In the genomic region with DNA sequence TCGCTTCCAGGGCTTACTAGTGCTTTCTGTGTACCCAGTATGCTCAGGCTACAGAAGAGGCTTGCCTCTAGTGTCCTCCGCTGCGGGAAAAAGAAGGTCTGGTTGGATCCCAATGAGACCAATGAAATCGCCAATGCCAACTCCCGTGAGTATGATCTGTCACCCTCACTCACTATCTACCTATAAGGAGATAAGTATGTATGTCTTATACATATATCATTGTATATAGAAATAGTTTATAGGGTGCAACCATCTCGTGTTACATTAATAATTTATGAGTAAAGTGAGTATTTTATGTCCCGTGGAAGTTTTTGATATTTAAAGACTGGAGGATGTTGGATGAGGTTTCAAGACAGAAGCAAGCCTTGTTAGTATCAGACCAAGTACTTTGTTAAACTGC, we compare ENCODE assay signal across 8 mouse cellular contexts. TPM values are rescaled to one million over a fixed set of nuclear protein-coding genes. Genes with fewer than 3 reads are reported as not detected.
DNase-seq lines count a peak whose midpoint lies in the region; ATAC-seq and TF ChIP-seq lines count a peak whose summit lies in the region.
"Had no signal": no experiment of that assay in that cellular context is flagged by ENCODE, and none has a peak within 500 bp of the region (broad histone marks: within the 10 kb centered on the region; RNA-seq: fewer than 3 reads in every experiment).

No protein-coding gene starts in this region.

- DNase-seq in lung, embryonic 14.5 days, result no peak
- DNase-seq in lung, postnatal 10 days, result no peak
- DNase-seq in limb, embryonic 10.5 days (ENCODE audit: low spot score), result no peak
- no peak for DNase-seq in retina, embryonic 14.5 days (ENCODE audit: low spot score)
- no peak for DNase-seq in layer of hippocampus, postnatal 25 days (ENCODE audit: extremely low spot score in 1 of 2, low spot score in 1 of 2)

- TF ChIP-seq CTCF in lung, embryonic 14.5 days (IDR thresholded peaks at IDR 0.05; ENCODE audit: low read depth), result no peak
- no peak for TF ChIP-seq CTCF in embryonic fibroblast, embryonic 13.5 days (IDR thresholded peaks at IDR 0.05; ENCODE audit: borderline replicate concordance, insufficient read depth, low read length)

- H3K9me3 ChIP-seq in lung, embryonic 14.5 days (ENCODE audit: low read depth, low read length), result no peaks in the 10 kb centered on the region
- no peaks in the 10 kb centered on the region for H3K9me3 ChIP-seq in limb, embryonic 10.5 days (replicated peaks)
- no peaks in the 10 kb centered on the region for H3K9me3 ChIP-seq in neural tube, embryonic 15.5 days (replicated peaks)

- no peaks in the 10 kb centered on the region for H3K27me3 ChIP-seq in lung, embryonic 14.5 days (ENCODE audit: insufficient read depth, low read length)
- no peaks in the 10 kb centered on the region for H3K27me3 ChIP-seq in limb, embryonic 10.5 days (ENCODE audit: low read depth, poor library complexity, severe bottlenecking)
- no peaks in the 10 kb centered on the region for H3K27me3 ChIP-seq in neural tube, embryonic 15.5 days (replicated peaks)

- 15% methylated on average over 7 of the region's 7 CpGs for WGBS in lung, embryonic 14.5 days
- WGBS in limb, embryonic 10.5 days, result 23% methylated on average over 7 of the region's 7 CpGs
- WGBS in neural tube, embryonic 15.5 days, result 27% methylated on average over 7 of the region's 7 CpGs

- ATAC-seq in lung, embryonic 14.5 days (ENCODE audit: insufficient read depth), result no peak
- ATAC-seq in neural tube, embryonic 15.5 days (ENCODE audit: low FRiP score), result no peak

- H3K9ac ChIP-seq in lung, embryonic 14.5 days, result peak overlapping the region; percentile 98
- H3K9ac ChIP-seq in neural tube, embryonic 15.5 days (replicated peaks), result peak overlapping the region; percentile 99

- peak overlapping the region; percentile 87 for H3K4me3 ChIP-seq in lung, embryonic 14.5 days (ENCODE audit: low read depth, low read length)
- H3K4me3 ChIP-seq in embryonic fibroblast, embryonic 13.5 days (ENCODE audit: insufficient read depth, low read length), result peak overlapping the region; percentile 90
- H3K4me3 ChIP-seq in limb, embryonic 10.5 days, result peak overlapping the region; percentile 99
- peak overlapping the region; percentile 97 for H3K4me3 ChIP-seq in neural tube, embryonic 15.5 days (replicated peaks)

- H3K36me3 ChIP-seq in lung, embryonic 14.5 days (ENCODE audit: insufficient read depth), result peaks cover 33% of the 10 kb centered on the region
- H3K36me3 ChIP-seq in limb, embryonic 10.5 days, result peaks cover 36% of the 10 kb centered on the region
- H3K36me3 ChIP-seq in neural tube, embryonic 15.5 days, result peaks cover 30% of the 10 kb centered on the region

- TF ChIP-seq POLR2A in embryonic fibroblast, embryonic 13.5 days (IDR thresholded peaks at IDR 0.05; ENCODE audit: low read depth, low read length), result no peak

- no peak overlapping the region for H3K27ac ChIP-seq in lung, embryonic 14.5 days (ENCODE audit: low read depth)
- H3K27ac ChIP-seq in embryonic fibroblast, embryonic 13.5 days (ENCODE audit: insufficient read depth, low read length), result peak overlapping the region; percentile 50
- peak overlapping the region; percentile 99 for H3K27ac ChIP-seq in limb, embryonic 10.5 days
- H3K27ac ChIP-seq in neural tube, embryonic 15.5 days (replicated peaks), result peak overlapping the region; percentile 94; the same call in 1 of the 2 replicates

- peak overlapping the region; percentile 87 for H3K4me2 ChIP-seq in lung, embryonic 14.5 days
- peak overlapping the region; percentile 92 for H3K4me2 ChIP-seq in neural tube, embryonic 15.5 days

- H3K4me1 ChIP-seq in lung, embryonic 14.5 days (ENCODE audit: insufficient read depth), result peaks cover 6% of the 10 kb centered on the region; the same call in 1 of the 2 replicates
- peaks cover 4% of the 10 kb centered on the region; the same call in 1 of the 2 replicates for H3K4me1 ChIP-seq in embryonic fibroblast, embryonic 13.5 days (ENCODE audit: control insufficient read depth, insufficient read depth, low read length)
- H3K4me1 ChIP-seq in limb, embryonic 10.5 days, result peaks cover 22% of the 10 kb centered on the region
- H3K4me1 ChIP-seq in neural tube, embryonic 15.5 days, result peaks cover 31% of the 10 kb centered on the region

RNA-seq across cellular contexts. Expression of gene Rpl19, which starts 1.3 kb away (rescaled TPM):
- polyA plus RNA-seq in lung, embryonic 14.5 days (2014; fragmentation: Nextera tagmentation; extraction: Ambion mirVana), result 1,155 and 1,171 TPM in 2 replicates
- polyA plus RNA-seq in embryonic fibroblast, embryonic 13.5 days (2011; ENCODE audit: insufficient read length, low read depth, missing spikeins), result 1,914 and 2,034 TPM in 2 replicates
- 1,186 and 1,476 TPM in 2 replicates for polyA plus RNA-seq in limb, embryonic 10.5 days (2016; fragmentation: Nextera tagmentation; extraction: Ambion mirVana)
- polyA plus RNA-seq in neural tube, embryonic 15.5 days (2015; fragmentation: Nextera tagmentation; extraction: Ambion mirVana), result 655 and 750 TPM in 2 replicates
- total RNA-seq in layer of hippocampus, postnatal 25 days (2021), result 100 to 1,000 TPM; 567 to 626 TPM

RNA-seq across cellular contexts. Expression of gene Cacnb1, which starts 5.0 kb away (rescaled TPM):
- 5.4 and 5.5 TPM in 2 replicates for polyA plus RNA-seq in lung, embryonic 14.5 days (2014; fragmentation: Nextera tagmentation; extraction: Ambion mirVana)
- polyA plus RNA-seq in embryonic fibroblast, embryonic 13.5 days (2011; ENCODE audit: insufficient read length, low read depth, missing spikeins), result 4.9 and 7.1 TPM in 2 replicates
- 3.4 and 6.5 TPM in 2 replicates for polyA plus RNA-seq in limb, embryonic 10.5 days (2016; fragmentation: Nextera tagmentation; extraction: Ambion mirVana)
- 50.9 and 63.0 TPM in 2 replicates for polyA plus RNA-seq in neural tube, embryonic 15.5 days (2015; fragmentation: Nextera tagmentation; extraction: Ambion mirVana)
- 100 to 1,000 TPM; 138 to 144 TPM for total RNA-seq in layer of hippocampus, postnatal 25 days (2021)

RNA-seq across cellular contexts. Expression of gene Stac2, which starts 25.5 kb away (rescaled TPM):
- 0.05 and 0.14 TPM in 2 replicates for polyA plus RNA-seq in lung, embryonic 14.5 days (2014; fragmentation: Nextera tagmentation; extraction: Ambion mirVana)
- 1.7 and 1.9 TPM in 2 replicates for polyA plus RNA-seq in embryonic fibroblast, embryonic 13.5 days (2011; ENCODE audit: insufficient read length, low read depth, missing spikeins)
- 0.28 and 0.56 TPM in 2 replicates for polyA plus RNA-seq in limb, embryonic 10.5 days (2016; fragmentation: Nextera tagmentation; extraction: Ambion mirVana)
- 15.8 and 18.2 TPM in 2 replicates for polyA plus RNA-seq in neural tube, embryonic 15.5 days (2015; fragmentation: Nextera tagmentation; extraction: Ambion mirVana)
- 10 to 100 TPM; 42.4 to 46.9 TPM for total RNA-seq in layer of hippocampus, postnatal 25 days (2021)
- total RNA-seq: hematopoietic stem cell, adult 5-6 weeks had no signal

RNA-seq across cellular contexts. Expression of gene Arl5c, which starts 31.8 kb away (rescaled TPM):
- 11.4 and 11.5 TPM in 2 replicates for polyA plus RNA-seq in lung, embryonic 14.5 days (2014; fragmentation: Nextera tagmentation; extraction: Ambion mirVana)
- 2.2 and 3.8 TPM in 2 replicates for polyA plus RNA-seq in embryonic fibroblast, embryonic 13.5 days (2011; ENCODE audit: insufficient read length, low read depth, missing spikeins)
- 12.4 and 17.8 TPM in 2 replicates for polyA plus RNA-seq in limb, embryonic 10.5 days (2016; fragmentation: Nextera tagmentation; extraction: Ambion mirVana)
- 11.8 and 14.0 TPM in 2 replicates for polyA plus RNA-seq in neural tube, embryonic 15.5 days (2015; fragmentation: Nextera tagmentation; extraction: Ambion mirVana)
- total RNA-seq in layer of hippocampus, postnatal 25 days (2021), result 1 to 10 TPM in 1 of 2 experiments, under 1 TPM in 1; 0.71 to 1.2 TPM

RNA-seq across cellular contexts. Expression of gene Plxdc1, which starts 41.5 kb away (rescaled TPM):
- polyA plus RNA-seq in lung, embryonic 14.5 days (2014; fragmentation: Nextera tagmentation; extraction: Ambion mirVana), result 0.53 and 0.64 TPM in 2 replicates
- 0.68 and 0.86 TPM in 2 replicates for polyA plus RNA-seq in embryonic fibroblast, embryonic 13.5 days (2011; ENCODE audit: insufficient read length, low read depth, missing spikeins)
- not detected in 2 replicates for polyA plus RNA-seq in limb, embryonic 10.5 days (2016; fragmentation: Nextera tagmentation; extraction: Ambion mirVana)
- 1.1 and 1.8 TPM in 2 replicates for polyA plus RNA-seq in neural tube, embryonic 15.5 days (2015; fragmentation: Nextera tagmentation; extraction: Ambion mirVana)
- 1 to 10 TPM; 8.2 to 9.1 TPM for total RNA-seq in layer of hippocampus, postnatal 25 days (2021)
